Mouse (Mus musculus): ENCODE measurements around the gene Agbl4.
A peak's percentile ranks its signal among the peaks of the same experiment; 100 is the strongest.

Gene Agbl4

DNA sequence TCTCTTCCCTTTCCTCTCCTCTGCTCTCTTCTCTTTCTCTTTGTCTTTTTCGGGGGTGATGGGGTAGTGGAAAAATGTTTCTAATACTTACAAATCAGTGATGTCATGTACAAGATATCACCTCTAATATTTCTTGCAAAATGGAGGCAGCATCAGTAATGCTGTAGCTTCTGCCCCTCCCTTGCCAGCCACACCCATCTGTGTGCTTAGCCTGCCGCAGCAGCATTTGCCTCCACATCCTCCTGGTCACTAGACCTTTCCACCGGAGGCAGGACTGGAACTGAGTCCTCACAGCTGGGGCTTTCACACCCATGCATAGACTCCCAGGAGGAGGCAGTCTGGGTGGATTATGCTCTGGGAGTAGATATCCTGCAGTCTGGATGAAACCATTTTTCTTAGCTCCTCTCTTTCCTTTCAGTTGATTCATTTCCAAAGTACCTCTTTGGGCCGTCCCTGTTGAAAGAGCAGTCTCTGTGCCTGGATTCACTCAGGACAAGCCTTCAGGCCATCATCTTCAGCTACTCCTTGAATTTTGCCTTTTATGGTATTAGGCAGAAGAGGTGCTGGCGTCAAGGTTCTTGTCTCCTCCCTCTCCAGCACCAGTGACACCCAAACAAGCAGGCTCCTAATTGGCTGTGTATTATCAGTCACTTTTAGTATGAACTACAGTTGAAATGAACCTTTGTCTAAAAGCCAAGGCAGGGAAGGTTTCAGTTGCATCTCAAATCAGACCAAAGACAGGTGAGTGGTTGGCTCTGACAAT is 1105.7 kb downstream of the Agbl4 start:
- no peak for DNase-seq

GRCm38 (mm10) chr4:111504952-111505351 is 1107.5 kb downstream of the Agbl4 start:
- DNase-seq: no peak

GRCm38 (mm10) chr4:111510129-111510528 is 1112.7 kb downstream of the Agbl4 start:
- peak in 1 of 2 experiments; percentile 29 for DNase-seq

- DNase-seq: no peak
These were observed 1116.5 kb downstream of the Agbl4 start for GRCm38 (mm10) chr4:111513921-111514320.

- DNase-seq: no peak
These were observed 1118.7 kb downstream of the Agbl4 start for GRCm38 (mm10) chr4:111516136-111516535.

- DNase-seq: no peak
These were observed 1119.8 kb downstream of the Agbl4 start for GRCm38 (mm10) chr4:111517063-111517792.

- DNase-seq: no peak
These were observed 1120.7 kb downstream of the Agbl4 start for GRCm38 (mm10) chr4:111518191-111518590.

GRCm38 (mm10) chr4:111519267-111519666 is 1121.8 kb downstream of the Agbl4 start:
- DNase-seq: no peak

DNA sequence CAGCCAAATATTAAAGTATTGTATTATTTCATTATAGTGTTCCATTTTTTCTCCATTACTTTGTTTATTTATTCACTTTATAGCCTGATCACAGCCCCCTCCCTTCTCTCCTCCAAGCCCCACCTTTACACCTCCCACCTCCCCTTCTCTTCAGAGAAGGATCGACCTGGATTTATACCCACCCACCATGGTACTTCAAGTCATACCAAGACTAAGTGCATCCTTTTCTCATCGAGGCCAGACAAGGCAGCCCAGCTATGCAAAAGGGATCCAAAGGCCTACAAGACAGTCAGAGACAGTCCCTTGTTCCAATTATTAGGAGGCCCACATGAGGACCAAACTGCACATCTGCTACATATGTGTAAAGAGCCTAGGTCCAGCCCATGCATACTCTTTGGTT is 1122.5 kb downstream of the Agbl4 start:
- no peak for DNase-seq

- no peak for DNase-seq
These were observed 1125.5 kb downstream of the Agbl4 start for GRCm38 (mm10) chr4:111522974-111523373.

- DNase-seq: no peak
These were observed 1131.5 kb downstream of the Agbl4 start for GRCm38 (mm10) chr4:111528961-111529360.

DNA sequence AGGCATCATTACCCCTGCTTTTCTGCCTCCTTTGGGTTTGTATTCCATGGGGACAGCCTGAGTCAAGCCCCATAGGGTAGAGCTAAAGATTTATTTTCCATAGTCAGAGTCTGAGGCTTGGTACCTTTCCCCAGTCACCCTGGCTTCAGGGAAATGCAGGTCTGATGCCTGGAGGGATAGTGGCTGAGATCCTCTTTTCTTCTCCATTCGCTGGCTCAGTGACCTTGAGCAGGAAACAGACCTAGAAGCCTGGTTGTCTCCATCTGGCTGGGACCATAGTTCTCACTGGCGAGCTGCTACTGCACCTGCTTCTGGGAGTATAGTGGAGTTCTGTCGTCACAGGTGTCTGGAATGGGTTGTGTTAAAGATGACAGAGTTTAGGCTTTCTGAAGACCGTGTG is 1132.5 kb downstream of the Agbl4 start:
- DNase-seq: no peak

- DNase-seq: no peak
These were observed 1133.1 kb downstream of the Agbl4 start for GRCm38 (mm10) chr4:111530537-111530936.

DNA sequence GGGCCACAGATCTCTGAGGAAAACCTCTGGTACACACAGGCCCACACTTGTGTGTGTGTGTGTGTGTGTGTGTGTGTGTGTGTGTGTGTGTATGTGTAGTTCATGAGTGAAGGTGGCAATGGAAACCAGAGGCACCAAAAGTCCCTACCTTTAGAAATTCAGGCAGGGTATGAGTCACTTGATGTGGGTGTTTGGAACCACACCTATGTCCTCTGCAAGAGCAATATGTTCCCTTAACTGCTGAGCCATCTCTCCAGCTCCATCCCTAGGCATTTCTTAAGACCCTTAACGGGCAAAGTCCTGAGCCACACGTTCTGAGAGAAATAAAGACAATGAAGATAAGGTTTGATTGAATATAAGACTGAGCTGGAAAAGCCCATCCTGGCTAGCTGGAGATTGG is 1147.2 kb downstream of the Agbl4 start:
- DNase-seq: no peak

DNA sequence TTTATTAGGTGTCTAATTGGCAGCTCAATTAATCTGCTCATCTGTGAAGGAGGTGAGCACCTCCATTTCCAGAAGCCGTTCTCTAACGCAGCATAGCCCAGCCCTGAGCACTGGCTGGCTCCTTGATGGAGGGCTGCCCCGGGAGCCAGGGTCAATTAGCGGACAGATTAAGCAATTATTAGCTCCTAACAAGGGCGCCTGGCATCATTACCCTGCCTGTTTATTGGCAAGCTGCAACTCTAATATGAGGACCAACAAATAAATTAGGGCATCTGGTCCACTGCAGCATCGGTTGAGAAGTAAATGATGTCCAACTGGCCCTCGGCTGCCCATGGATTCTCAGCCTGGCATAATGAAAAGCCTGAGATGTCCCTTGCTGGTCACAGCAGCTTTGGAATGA is 1148.5 kb downstream of the Agbl4 start:
- DNase-seq: no peak

GRCm38 (mm10) chr4:111555426-111555825 is 1158.0 kb downstream of the Agbl4 start:
- no peak for DNase-seq

DNA sequence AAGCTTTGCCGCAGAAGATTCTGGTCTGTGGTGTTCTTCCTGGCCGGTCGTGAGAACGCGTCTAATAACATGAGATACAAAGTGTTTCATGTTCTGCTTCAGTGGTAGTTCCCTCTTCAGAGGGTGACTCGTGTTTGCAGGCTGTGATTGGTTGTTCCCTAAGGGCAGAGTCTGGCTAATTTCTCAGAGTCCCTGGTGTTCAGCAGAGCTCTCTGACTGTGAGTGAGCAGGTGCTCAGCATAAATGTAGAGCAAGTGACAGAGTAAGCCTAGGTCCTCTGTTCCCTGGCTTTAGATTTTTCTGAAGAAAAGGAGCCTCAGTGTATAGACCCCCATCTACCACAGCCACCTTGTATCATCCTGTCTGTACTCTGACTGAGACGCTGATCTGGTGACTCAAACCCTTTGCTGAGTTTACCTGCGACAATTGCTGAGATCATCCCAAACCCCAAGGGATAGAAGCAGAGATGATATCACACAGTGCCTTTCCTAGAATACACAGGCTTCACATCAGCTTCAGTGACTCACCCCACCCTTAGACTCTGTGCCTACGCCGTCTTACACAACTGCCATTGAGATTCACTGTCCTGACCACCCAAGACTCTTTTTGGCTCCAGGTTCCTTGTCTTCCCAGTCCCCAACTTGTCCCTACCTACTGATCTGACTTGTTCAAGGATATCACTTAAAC is 1179.8 kb downstream of the Agbl4 start:
- DNase-seq: no peak

DNA sequence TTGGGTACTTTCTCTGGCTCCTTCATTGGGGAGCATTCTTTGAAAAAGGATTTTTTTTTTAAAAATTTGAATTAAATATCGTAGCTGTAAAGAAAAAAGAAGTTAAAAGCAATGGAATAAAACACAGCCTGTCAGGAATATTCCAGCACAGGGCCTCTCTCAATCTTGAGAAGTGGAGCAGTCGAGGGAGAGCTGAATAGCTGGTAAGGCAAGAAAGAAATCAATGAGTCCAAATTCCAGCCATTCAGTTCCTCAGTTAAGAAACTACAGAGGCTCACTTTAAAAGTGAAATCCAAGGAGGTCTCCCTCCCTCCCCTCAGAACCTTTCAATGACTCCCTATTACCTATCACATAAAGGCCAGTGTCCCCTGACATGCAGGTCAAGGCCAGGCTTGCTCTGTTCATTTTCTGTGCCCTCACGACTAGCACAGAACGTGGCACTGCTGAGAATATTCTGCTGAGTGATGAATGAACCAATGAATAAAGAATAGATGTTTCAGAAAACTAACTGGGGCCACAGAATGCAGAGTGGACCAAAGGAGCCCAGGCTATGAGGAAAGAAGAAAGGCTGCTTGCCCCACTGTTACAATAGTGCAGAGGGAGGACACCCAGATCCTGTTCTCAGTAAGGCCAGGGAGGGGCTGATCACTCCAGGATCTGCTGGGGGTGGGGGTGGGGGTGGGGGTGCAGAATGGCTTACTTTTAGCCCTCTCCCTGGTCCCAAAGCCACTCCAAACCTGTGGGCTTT is 1181.8 kb downstream of the Agbl4 start:
- no peak for DNase-seq

GRCm38 (mm10) chr4:111579863-111580224 is 1182.4 kb downstream of the Agbl4 start:
- DNase-seq: no peak

GRCm38 (mm10) chr4:111580239-111580638 is 1182.8 kb downstream of the Agbl4 start:
- no peak for DNase-seq

DNA sequence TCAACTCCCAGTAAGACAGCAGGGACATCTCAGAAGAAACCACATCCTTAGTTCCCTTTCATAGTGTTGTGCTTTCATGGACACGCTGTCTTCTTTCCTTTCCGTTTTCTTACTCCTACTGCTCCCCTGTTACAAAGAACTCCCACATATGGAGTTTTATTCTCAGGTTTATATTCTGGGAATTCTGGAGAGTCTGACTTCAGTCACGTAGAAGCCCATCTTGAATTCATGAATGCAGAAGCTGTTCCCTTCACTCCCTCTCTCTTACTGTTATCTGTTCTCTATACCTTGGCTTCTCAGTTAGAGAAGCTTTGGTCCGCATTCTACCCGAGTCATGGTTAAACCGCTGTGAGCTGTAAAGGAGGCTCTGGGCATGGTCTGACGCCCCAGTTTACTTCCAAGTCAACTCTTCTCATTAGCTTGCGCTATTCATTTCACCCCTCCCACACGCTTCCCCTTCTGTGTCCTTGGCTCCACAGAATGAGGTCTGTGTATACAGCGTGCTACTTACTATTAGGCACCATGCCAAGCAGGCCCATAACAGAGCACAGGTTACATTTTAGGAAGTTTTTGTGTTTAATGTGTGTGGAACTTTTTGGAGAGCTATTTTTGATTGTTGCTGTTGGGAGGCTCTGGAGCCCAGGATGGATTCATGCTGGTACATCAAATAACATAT is 1186.2 kb downstream of the Agbl4 start:
- DNase-seq: no peak

DNA sequence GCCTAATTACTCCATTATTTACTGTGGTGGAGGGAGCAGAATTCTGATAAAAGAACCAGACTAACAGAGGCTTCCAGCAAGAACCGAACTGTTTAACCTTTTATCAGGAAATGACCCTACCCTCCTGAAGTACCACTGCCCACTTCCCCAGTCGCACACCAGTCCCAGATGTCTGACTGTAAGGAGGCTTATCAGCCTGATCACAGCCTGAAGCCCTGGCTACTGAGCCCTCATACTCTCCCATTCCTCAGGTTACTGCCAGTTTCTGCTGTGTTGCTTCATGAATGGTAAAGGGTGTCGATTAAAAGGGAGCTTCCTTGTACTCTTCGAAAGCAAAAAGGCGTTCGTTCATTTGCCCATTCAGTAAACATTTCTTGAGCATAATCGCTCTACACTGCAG is 1186.8 kb downstream of the Agbl4 start:
- DNase-seq: no peak

DNA sequence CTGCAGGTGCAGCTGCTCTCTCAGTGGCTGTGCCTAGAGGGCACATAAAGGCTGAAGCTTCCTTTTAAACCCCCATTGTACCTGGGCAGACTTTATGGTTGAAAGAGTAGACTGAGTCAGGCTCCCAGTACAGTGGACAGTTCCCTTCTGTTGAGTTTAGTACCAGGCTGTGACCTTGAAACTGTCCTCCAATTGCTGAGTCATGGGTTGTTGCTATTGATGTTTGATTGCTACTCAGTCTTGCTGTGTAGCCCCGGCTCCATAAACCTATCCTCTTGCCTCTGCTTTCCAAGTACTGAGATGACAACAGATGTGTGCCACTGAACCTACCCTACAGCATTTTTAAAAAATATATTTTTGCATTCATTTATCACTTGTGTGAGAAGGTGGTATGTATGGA is 1190.8 kb downstream of the Agbl4 start:
- DNase-seq: no peak
